Mouse (Mus musculus): ENCODE data around the gene Scube3. TPM values are rescaled to one million over a fixed set of nuclear protein-coding genes. Genes with fewer than 3 reads are reported as not detected.

Scube3 gene
- polyA plus RNA-seq, 1 experiment from 2014 or later = 4.7 TPM

DNA sequence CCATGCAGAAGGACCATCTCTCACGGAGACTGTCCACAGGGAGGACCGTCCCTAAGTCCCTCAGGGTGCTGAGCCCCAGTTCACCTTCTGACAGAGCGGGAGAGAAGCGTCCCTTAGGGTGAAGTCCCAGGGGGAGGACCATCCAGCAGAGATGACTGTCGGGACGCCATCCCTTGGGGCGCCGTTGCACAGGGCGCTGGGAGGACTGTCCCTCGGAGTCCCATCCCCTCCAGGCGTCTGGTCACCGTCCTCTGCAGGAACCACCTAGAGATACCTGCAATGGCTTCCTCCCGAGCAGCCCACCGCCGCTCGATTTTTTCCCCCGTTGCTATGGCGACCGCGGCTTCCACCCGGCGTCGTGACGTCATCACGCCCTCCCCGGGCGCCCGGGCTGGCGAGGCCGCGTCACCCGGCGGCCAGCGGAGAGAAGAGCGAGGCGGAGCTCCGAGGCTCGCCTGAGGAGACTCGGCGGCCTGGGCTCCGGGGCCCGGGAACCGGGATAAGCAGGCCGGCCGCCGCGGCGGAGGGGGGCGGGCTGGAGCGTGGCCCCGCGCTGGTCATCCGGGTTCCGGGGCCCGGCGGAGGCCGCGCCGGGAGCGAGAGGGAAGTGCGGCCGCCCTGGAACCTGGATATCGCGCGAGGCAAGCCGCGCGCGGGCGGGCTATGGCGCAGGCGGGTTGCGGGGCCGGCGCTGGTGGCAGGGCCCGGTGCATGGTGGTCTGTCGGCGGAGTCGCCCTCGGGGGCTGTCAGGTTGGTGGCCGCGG lies 35.0 kb downstream of the Scube3 start, which contains the start of gene Zfp523:
Gene Zfp523, plus strand, starts transcription at position 355 of the 765 bp plus-strand sequence.
- no peaks in the 10 kb centered on the region for H3K27me3 ChIP-seq (replicated peaks; ENCODE audit: control insufficient read depth, insufficient read depth, low read length)
- H3K27ac ChIP-seq (ENCODE audit: low read depth, low read length) = peak within 1 kb of the TSS; percentile 92
- H3K9me3 ChIP-seq (replicated peaks; ENCODE audit: control insufficient read depth, low read length) = no peaks in the 10 kb centered on the region
- peak; percentile 95 for DNase-seq (ENCODE audit: low spot score)
- 0 out of 2 replicates have a peak, but pooled peaks cover 4% of the 10 kb centered on the region for H3K36me3 ChIP-seq (ENCODE audit: control insufficient read depth, insufficient read depth, low read length)
- H3K4me2 ChIP-seq (ENCODE audit: low read length) = peak within 1 kb of the TSS; percentile 82
- under 1% methylated on average over 62 of the region's 82 CpGs for WGBS
- H3K4me1 ChIP-seq (ENCODE audit: control insufficient read depth, insufficient read depth, low read length) = peaks cover 11% of the 10 kb centered on the region
- H3K9ac ChIP-seq (ENCODE audit: low read length) = peak within 1 kb of the TSS; percentile 90
- H3K4me3 ChIP-seq (ENCODE audit: low read depth, low read length) = peak within 1 kb of the TSS; percentile 88
- peak; percentile 90 for ATAC-seq

DNA sequence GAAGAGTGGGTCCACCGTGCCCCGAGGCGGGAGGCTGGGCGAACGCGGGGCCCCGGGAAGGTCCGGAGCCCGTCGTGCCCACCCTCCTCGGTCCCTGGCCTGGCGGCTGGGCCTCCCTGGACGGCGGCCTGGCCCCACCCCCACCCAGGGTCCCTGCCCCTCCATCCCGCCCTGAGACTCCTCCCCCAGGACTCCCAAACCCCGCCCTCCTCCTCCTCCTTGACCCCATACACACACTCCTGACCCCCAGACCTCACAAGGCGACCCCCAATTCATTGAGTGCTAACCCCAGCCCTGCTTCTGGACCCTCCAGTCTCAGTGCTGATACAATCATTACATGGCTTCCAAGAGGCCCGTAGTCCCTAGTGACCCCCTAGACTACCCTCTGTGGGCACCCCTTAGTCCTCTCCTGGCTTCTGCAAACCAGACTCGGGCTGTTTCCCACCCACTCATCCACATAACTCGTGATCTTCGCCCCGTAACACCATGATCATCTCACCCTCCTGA lies 35.7 kb downstream of the Scube3 start:
- Histone ChIP-seq H3K9me3 (replicated peaks; ENCODE audit: control insufficient read depth, low read length) (no peaks in the 10 kb centered on the region), H3K9ac (ENCODE audit: low read length) (peak overlapping the region; percentile 90), H3K27me3 (replicated peaks; ENCODE audit: control insufficient read depth, insufficient read depth, low read length) (no peaks in the 10 kb centered on the region), H3K4me3 (ENCODE audit: low read depth, low read length) (peak overlapping the region; percentile 88), H3K36me3 (ENCODE audit: control insufficient read depth, insufficient read depth, low read length) (0 out of 2 replicates have a peak, but pooled peaks cover 4% of the 10 kb centered on the region), H3K4me2 (ENCODE audit: low read length) (peak overlapping the region; percentile 82), H3K4me1 (ENCODE audit: control insufficient read depth, insufficient read depth, low read length) (peaks cover 11% of the 10 kb centered on the region), H3K27ac (ENCODE audit: low read depth, low read length) (peak overlapping the region; percentile 92)
- ATAC-seq (peak; percentile 69), DNase-seq (ENCODE audit: low spot score) (peak; percentile 45)
- WGBS = 10% methylated on average over 20 of the region's 22 CpGs

DNA sequence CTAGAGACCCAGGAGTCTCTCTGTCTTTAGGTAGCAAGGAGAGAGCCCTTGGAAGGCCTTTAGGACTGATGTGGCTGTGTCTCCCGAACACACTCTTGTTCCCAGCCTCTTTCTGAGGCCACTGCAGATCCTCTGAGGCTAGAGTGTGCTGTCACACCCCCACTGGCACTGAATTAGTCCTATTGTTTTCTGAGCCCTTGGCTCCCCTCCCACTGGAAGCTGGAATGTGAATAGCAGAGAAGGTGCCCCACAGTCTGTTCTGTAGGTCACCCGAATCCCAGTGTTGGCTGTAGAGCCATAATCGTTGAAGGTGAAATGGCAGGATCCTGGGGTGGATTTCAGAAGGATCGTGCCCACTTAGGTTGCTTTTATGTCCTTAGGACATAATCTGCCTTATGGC lies 38.4 kb downstream of the Scube3 start:
- Histone ChIP-seq H3K4me3 (ENCODE audit: low read depth, low read length) (no peak overlapping the region), H3K27ac (ENCODE audit: low read depth, low read length) (no peak overlapping the region), H3K27me3 (replicated peaks; ENCODE audit: control insufficient read depth, insufficient read depth, low read length) (no peaks in the 10 kb centered on the region), H3K4me1 (ENCODE audit: control insufficient read depth, insufficient read depth, low read length) (peaks cover 11% of the 10 kb centered on the region), H3K9me3 (replicated peaks; ENCODE audit: control insufficient read depth, low read length) (no peaks in the 10 kb centered on the region), H3K4me2 (ENCODE audit: low read length) (no peak overlapping the region), H3K36me3 (ENCODE audit: control insufficient read depth, insufficient read depth, low read length) (0 out of 2 replicates have a peak, but pooled peaks cover 4% of the 10 kb centered on the region), H3K9ac (ENCODE audit: low read length) (no peak overlapping the region)
- 45% methylated on average over 4 of the region's 4 CpGs for WGBS
- DNase-seq (ENCODE audit: low spot score) (no peak), ATAC-seq (no peak)

DNA sequence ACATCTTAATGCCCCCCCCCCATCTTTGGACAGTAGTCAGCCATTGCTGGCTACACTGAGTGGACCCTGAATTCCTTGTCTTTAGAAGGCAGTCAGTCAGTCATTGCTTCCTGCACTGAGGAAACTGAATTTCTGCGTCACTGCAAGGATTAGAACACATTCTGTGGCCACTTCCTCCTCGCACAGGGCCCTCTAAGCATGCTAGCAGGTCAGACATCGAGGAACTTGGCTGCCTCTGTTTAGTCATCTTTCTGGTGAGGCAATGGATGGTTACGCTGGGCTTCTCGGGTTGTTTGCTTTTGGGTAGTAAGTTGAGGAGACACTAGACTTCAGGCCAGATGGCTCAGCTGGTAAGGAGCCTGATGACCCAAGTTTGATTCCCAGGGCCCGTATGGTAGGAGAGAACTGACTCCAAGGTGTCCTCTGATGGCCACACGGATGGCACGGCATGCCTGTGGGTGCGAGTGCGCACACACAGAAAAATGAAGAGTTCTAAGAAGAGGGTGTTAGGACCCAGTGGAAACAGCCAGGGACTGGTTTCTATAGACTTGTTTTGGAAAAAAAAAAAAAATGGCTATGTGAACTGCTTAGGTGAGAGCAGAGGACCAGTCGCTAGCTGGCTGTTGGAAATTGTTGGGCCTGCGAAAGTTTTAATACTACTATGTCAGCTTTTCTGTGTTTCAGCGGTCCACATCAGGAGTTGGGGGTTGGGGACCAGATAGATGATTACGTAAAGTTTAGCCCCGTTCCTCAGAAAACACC lies 39.0 kb downstream of the Scube3 start:
- ATAC-seq = no peak
- no peaks in the 10 kb centered on the region for H3K9me3 ChIP-seq (replicated peaks; ENCODE audit: control insufficient read depth, low read length)
- no peak overlapping the region for H3K4me3 ChIP-seq (ENCODE audit: low read depth, low read length)
- H3K4me2 ChIP-seq (ENCODE audit: low read length) = no peak overlapping the region
- no peak overlapping the region for H3K27ac ChIP-seq (ENCODE audit: low read depth, low read length)
- DNase-seq (ENCODE audit: low spot score) = no peak
- no peak overlapping the region for H3K9ac ChIP-seq (ENCODE audit: low read length)
- H3K27me3 ChIP-seq (replicated peaks; ENCODE audit: control insufficient read depth, insufficient read depth, low read length) = no peaks in the 10 kb centered on the region
- WGBS = 89% methylated on average over 15 of the region's 15 CpGs
- H3K4me1 ChIP-seq (ENCODE audit: control insufficient read depth, insufficient read depth, low read length) = peaks cover 11% of the 10 kb centered on the region
- H3K36me3 ChIP-seq (ENCODE audit: control insufficient read depth, insufficient read depth, low read length) = 0 out of 2 replicates have a peak, but pooled peaks cover 4% of the 10 kb centered on the region

DNA sequence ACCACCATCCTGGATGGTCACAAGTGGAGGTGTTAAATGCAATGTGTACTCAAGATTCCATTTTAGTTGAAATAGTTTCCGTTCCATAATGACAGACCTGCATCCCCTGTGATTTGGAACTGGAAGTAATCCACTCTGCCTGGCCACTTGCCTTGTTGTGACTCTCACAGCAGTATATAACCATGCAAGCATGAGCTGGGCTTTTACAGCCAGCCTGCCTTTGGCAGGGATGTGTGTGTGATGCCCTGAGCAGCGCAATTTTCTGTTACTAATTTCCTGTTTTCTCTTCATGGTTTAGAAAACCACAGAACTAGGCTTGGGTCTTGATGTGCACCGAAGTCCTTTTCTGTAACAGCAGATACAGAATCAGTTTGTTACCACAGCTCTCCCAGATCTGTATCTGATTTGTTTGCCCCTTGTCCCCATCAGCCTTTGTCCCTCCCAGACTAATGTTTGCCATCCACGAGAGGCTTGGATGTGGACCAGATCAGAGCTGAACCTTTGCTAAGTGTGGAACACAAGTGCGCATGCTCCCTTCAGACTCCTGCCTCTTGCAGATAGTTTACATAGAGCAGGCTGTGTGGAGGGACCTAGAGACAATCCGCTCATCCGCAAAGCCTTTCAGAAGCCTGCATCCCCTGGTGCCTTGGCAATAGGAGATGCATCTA lies 43.2 kb downstream of the Scube3 start:
- Histone ChIP-seq H3K27ac (ENCODE audit: low read depth, low read length) (no peak overlapping the region), H3K4me3 (ENCODE audit: low read depth, low read length) (no peak overlapping the region), H3K4me2 (ENCODE audit: low read length) (no peak overlapping the region), H3K36me3 (ENCODE audit: control insufficient read depth, insufficient read depth, low read length) (peaks cover 9% of the 10 kb centered on the region), H3K27me3 (replicated peaks; ENCODE audit: control insufficient read depth, insufficient read depth, low read length) (no peaks in the 10 kb centered on the region), H3K4me1 (ENCODE audit: control insufficient read depth, insufficient read depth, low read length) (no peaks in the 10 kb centered on the region), H3K9me3 (replicated peaks; ENCODE audit: control insufficient read depth, low read length) (no peaks in the 10 kb centered on the region), H3K9ac (ENCODE audit: low read length) (no peak overlapping the region)
- DNase-seq (ENCODE audit: low spot score) (no peak), ATAC-seq (no peak)
- WGBS = 86% methylated on average over 7 of the region's 7 CpGs

DNA sequence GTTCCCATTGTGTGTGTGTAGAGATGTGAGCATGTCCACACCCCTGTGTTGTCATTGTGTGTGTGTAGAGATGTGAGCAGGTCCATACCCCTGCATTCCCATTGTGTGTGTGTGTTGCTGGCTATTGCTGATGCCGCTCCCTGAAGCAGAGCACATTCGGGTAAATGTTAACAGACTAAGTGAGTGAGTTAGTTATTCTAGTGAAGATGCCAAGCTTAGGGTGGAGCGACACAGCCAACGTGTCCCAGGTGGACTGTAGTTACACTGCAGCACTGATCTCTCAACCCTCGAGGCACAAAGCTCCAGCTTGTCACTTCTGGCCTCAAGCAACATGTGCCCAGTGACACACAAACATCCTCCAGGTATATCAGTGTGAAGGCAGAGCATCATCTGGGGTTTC lies 46.4 kb downstream of the Scube3 start:
- no peaks in the 10 kb centered on the region for H3K9me3 ChIP-seq (replicated peaks; ENCODE audit: control insufficient read depth, low read length)
- ATAC-seq (no peak), DNase-seq (ENCODE audit: low spot score) (no peak)
- peaks cover 31% of the 10 kb centered on the region for H3K36me3 ChIP-seq (ENCODE audit: control insufficient read depth, insufficient read depth, low read length)
- no peaks in the 10 kb centered on the region for H3K27me3 ChIP-seq (replicated peaks; ENCODE audit: control insufficient read depth, insufficient read depth, low read length)
- H3K27ac ChIP-seq (ENCODE audit: low read depth, low read length) = no peak overlapping the region
- H3K4me1 ChIP-seq (ENCODE audit: control insufficient read depth, insufficient read depth, low read length) = no peaks in the 10 kb centered on the region
- H3K4me2 ChIP-seq (ENCODE audit: low read length) = no peak overlapping the region
- H3K4me3 ChIP-seq (ENCODE audit: low read depth, low read length) = no peak overlapping the region
- WGBS = 85% methylated on average over 5 of the region's 5 CpGs
- H3K9ac ChIP-seq (ENCODE audit: low read length) = no peak overlapping the region

DNA sequence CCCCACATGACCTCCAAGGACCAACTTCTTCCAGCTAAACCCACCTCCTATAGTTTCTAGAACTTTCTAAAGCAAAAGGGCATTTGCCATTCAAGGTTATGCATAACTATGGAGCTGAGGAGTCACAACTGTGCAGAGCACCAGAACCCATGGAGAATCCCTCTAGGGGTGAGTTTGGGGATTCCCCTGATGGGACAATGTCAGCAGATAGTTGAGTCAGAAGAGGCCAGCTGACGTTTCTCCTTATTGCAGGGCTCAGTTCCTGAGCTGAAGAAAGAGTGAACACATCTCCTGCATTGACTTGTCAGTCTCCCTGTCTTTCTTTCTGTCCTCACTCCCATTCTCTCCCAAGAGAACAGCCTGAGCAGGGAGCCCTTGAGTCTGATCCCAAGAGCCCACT lies 50.8 kb downstream of the Scube3 start:
- Histone ChIP-seq H3K9ac (ENCODE audit: low read length) (no peak overlapping the region), H3K4me2 (ENCODE audit: low read length) (no peak overlapping the region), H3K9me3 (replicated peaks; ENCODE audit: control insufficient read depth, low read length) (no peaks in the 10 kb centered on the region), H3K27ac (ENCODE audit: low read depth, low read length) (no peak overlapping the region), H3K36me3 (ENCODE audit: control insufficient read depth, insufficient read depth, low read length) (peaks cover 64% of the 10 kb centered on the region), H3K4me1 (ENCODE audit: control insufficient read depth, insufficient read depth, low read length) (no peaks in the 10 kb centered on the region), H3K4me3 (ENCODE audit: low read depth, low read length) (no peak overlapping the region), H3K27me3 (replicated peaks; ENCODE audit: control insufficient read depth, insufficient read depth, low read length) (no peaks in the 10 kb centered on the region)
- no peak for ATAC-seq
- 95% methylated on average over 1 of the region's 1 CpGs for WGBS
- no peak for DNase-seq (ENCODE audit: low spot score)

DNA sequence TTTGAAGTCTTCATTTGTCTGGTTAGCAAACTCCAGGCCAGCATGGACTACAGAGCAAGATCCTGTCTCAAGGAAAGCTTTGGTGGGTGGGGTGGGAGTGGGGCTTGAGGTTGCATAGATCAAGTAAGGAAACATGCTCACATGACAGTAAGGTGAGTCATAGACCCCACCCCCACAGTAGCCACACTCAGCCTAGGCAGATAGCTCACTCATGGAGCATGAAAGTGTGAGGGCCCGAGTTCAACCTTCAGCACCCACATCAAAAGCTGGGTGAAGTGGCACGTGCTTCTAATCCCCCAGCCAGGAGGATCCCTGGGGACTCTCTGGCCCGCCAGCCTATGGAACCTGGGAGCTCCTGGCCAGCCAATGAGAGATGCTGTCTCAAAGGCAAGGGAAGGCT lies 51.6 kb downstream of the Scube3 start:
- no peak overlapping the region for H3K4me3 ChIP-seq (ENCODE audit: low read depth, low read length)
- peaks cover 71% of the 10 kb centered on the region for H3K36me3 ChIP-seq (ENCODE audit: control insufficient read depth, insufficient read depth, low read length)
- H3K9me3 ChIP-seq (replicated peaks; ENCODE audit: control insufficient read depth, low read length) = no peaks in the 10 kb centered on the region
- H3K27ac ChIP-seq (ENCODE audit: low read depth, low read length) = no peak overlapping the region
- DNase-seq (ENCODE audit: low spot score) (no peak), ATAC-seq (no peak)
- H3K4me1 ChIP-seq (ENCODE audit: control insufficient read depth, insufficient read depth, low read length) = no peaks in the 10 kb centered on the region
- 85% methylated on average over 3 of the region's 3 CpGs for WGBS
- no peak overlapping the region for H3K4me2 ChIP-seq (ENCODE audit: low read length)
- H3K27me3 ChIP-seq (replicated peaks; ENCODE audit: control insufficient read depth, insufficient read depth, low read length) = no peaks in the 10 kb centered on the region
- H3K9ac ChIP-seq (ENCODE audit: low read length) = no peak overlapping the region
